Mouse (Mus musculus) layer of hippocampus, postnatal 36 days (tissue): Measurements from ENCODE around the gene Hey2. TPM values are rescaled to one million over a fixed set of nuclear protein-coding genes. Genes with fewer than 3 reads are reported as not detected.

ENCODE experiments used
- DNase-seq, 2 experiments: peaks; one replicate each; pipeline ENCODE4 v3.0.0; 2022
- total RNA-seq, 2 experiments: library from RNA; stranded (reverse); gene quantifications; 2 replicates each; pipeline ENCODE4 v1.2.3; 2021

Gene Hey2
- total RNA-seq, 2 experiments from 2014 or later, result 5.4 to 8.0 TPM

GRCm38 (mm10) chr10:30789521-30789920 is 53.1 kb downstream of the Hey2 start:
- no peak for DNase-seq

- no peak for DNase-seq
These were observed 54.3 kb downstream of the Hey2 start for GRCm38 (mm10) chr10:30788340-30788721.

GRCm38 (mm10) chr10:30787684-30788339 is 54.8 kb downstream of the Hey2 start:
- DNase-seq, result no peak

- no peak for DNase-seq
These were observed 56.4 kb downstream of the Hey2 start for GRCm38 (mm10) chr10:30786103-30786754.

Other genes starting within 250 kb of the Hey2 start
- gene Trmt11, start 242.1 kb downstream of the Hey2 start, total RNA-seq, result 10 to 100 TPM in 1 of 2 experiments, 1 to 10 TPM in 1; 7.5 to 11.0 TPM
- gene Hint3, start 213.2 kb downstream of the Hey2 start, total RNA-seq, result 10 to 100 TPM; 38.4 to 40.2 TPM
- gene Ncoa7, start 39.5 kb downstream of the Hey2 start, total RNA-seq, result 100 to 1,000 TPM in 1 of 2 experiments, 10 to 100 TPM in 1; 99.7 to 105 TPM